Mouse (Mus musculus): Measurements from ENCODE around the gene Tmem147.

- TF ChIP-seq CTCF (IDR thresholded peaks at IDR 0.05; ENCODE audit: low read depth, low read length) = no peak
- no peak for TF ChIP-seq GATA1 (IDR thresholded peaks at IDR 0.05; ENCODE audit: borderline replicate concordance, low read length)
- no peak for TF ChIP-seq POLR2AphosphoS5 (IDR thresholded peaks at IDR 0.05; ENCODE audit: insufficient replicate concordance, low read depth, low read length)
- TF ChIP-seq GATA2 (IDR thresholded peaks at IDR 0.05; ENCODE audit: borderline replicate concordance, low read depth, low read length) = no peak
These were observed 27.7 kb upstream of the Tmem147 start for GRCm38 (mm10) chr7:30757001-30757400.

Measured in G1E (cell line).